Mouse (Mus musculus): ENCODE data around the gene Cdk4. TPM values are rescaled to one million over a fixed set of nuclear protein-coding genes. Genes with fewer than 3 reads are reported as not detected.
A peak's percentile ranks its signal among the peaks of the same experiment; 100 is the strongest.

The Cdk4 gene
- polyA plus RNA-seq, 1 experiment from 2014 or later, result 209 TPM

DNA sequence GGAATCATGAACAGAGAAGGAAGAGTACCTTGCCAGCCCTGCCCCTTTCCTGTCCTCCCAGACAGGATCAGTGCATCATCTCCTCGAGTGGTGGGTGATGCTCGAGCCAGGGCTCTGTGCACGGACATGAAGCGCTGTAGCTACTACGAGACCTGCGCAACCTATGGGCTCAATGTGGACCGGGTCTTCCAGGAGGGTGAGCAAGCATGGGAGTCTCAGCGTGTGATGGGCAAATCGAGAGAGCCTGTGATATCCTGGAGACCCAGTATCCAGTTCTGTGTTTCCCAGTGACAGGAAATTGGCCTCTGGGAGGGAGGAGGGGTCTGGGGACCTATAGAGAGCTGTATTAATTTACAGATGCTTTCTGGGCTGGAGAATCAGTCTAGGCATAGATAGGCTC, 21.7 kb downstream of the Cdk4 start:
- Histone ChIP-seq H3K4me3 (ENCODE audit: low read depth, low read length) (no peak overlapping the region), H3K4me2 (ENCODE audit: low read depth, low read length) (no peak overlapping the region), H3K27me3 (ENCODE audit: insufficient read depth, low read length) (0 out of 2 replicates have a peak, but pooled peaks cover under 1% of the 10 kb centered on the region), H3K9ac (replicated peaks) (no peak overlapping the region), H3K36me3 (replicated peaks; ENCODE audit: insufficient read depth, low read length) (no peaks in the 10 kb centered on the region), H3K4me1 (ENCODE audit: insufficient read depth) (peaks cover 14% of the 10 kb centered on the region), H3K9me3 (ENCODE audit: low read length) (no peaks in the 10 kb centered on the region), H3K27ac (ENCODE audit: low read depth) (no peak overlapping the region)
- DNase-seq (no peak), ATAC-seq (no peak)
- 90% methylated on average over 9 of the region's 9 CpGs for WGBS (ENCODE audit: insufficient replicate concordance)
- TF ChIP-seq EP300 (IDR thresholded peaks at IDR 0.05; ENCODE audit: low read depth), result no peak
- no peak for TF ChIP-seq CTCF (IDR thresholded peaks at IDR 0.05; ENCODE audit: low read depth)

- H3K27me3 ChIP-seq (ENCODE audit: insufficient read depth, low read length), result peaks cover 6% of the 10 kb centered on the region
- ATAC-seq (no peak), DNase-seq (no peak)
- H3K27ac ChIP-seq (ENCODE audit: low read depth), result no peak overlapping the region
- TF ChIP-seq CTCF (IDR thresholded peaks at IDR 0.05; ENCODE audit: low read depth) (no peak), EP300 (IDR thresholded peaks at IDR 0.05; ENCODE audit: low read depth) (no peak)
- 81% methylated on average over 6 of the region's 6 CpGs for WGBS (ENCODE audit: insufficient replicate concordance)
- no peak overlapping the region for H3K4me2 ChIP-seq (ENCODE audit: low read depth, low read length)
- no peaks in the 10 kb centered on the region for H3K36me3 ChIP-seq (replicated peaks; ENCODE audit: insufficient read depth, low read length)
- H3K4me1 ChIP-seq (ENCODE audit: insufficient read depth), result peaks cover 12% of the 10 kb centered on the region
- H3K9ac ChIP-seq (replicated peaks), result no peak overlapping the region
- H3K4me3 ChIP-seq (ENCODE audit: low read depth, low read length), result no peak overlapping the region
- H3K9me3 ChIP-seq (ENCODE audit: low read length), result no peaks in the 10 kb centered on the region
These were observed 22.3 kb downstream of the Cdk4 start for GRCm38 (mm10) chr10:127085633-127086032.

GRCm38 (mm10) chr10:127090560-127091411, 27.5 kb downstream of the Cdk4 start:
- DNase-seq, result peak; percentile 56
- Histone ChIP-seq H3K27ac (ENCODE audit: low read depth) (no peak overlapping the region), H3K9ac (replicated peaks) (no peak overlapping the region), H3K36me3 (replicated peaks; ENCODE audit: insufficient read depth, low read length) (peaks cover 10% of the 10 kb centered on the region; the same call in 1 of the 2 replicates), H3K9me3 (ENCODE audit: low read length) (no peaks in the 10 kb centered on the region), H3K4me2 (ENCODE audit: low read depth, low read length) (no peak overlapping the region), H3K4me3 (ENCODE audit: low read depth, low read length) (no peak overlapping the region), H3K27me3 (ENCODE audit: insufficient read depth, low read length) (peaks cover 19% of the 10 kb centered on the region), H3K4me1 (ENCODE audit: insufficient read depth) (peaks cover 15% of the 10 kb centered on the region)
- no peak for TF ChIP-seq CTCF (IDR thresholded peaks at IDR 0.05; ENCODE audit: low read depth)
- no peak for TF ChIP-seq EP300 (IDR thresholded peaks at IDR 0.05; ENCODE audit: low read depth)
- 0 out of 2 replicates have a peak, but pooled peaks have one; percentile 11 for ATAC-seq
- 60% methylated on average over 56 of the region's 57 CpGs for WGBS (ENCODE audit: insufficient replicate concordance)

DNA sequence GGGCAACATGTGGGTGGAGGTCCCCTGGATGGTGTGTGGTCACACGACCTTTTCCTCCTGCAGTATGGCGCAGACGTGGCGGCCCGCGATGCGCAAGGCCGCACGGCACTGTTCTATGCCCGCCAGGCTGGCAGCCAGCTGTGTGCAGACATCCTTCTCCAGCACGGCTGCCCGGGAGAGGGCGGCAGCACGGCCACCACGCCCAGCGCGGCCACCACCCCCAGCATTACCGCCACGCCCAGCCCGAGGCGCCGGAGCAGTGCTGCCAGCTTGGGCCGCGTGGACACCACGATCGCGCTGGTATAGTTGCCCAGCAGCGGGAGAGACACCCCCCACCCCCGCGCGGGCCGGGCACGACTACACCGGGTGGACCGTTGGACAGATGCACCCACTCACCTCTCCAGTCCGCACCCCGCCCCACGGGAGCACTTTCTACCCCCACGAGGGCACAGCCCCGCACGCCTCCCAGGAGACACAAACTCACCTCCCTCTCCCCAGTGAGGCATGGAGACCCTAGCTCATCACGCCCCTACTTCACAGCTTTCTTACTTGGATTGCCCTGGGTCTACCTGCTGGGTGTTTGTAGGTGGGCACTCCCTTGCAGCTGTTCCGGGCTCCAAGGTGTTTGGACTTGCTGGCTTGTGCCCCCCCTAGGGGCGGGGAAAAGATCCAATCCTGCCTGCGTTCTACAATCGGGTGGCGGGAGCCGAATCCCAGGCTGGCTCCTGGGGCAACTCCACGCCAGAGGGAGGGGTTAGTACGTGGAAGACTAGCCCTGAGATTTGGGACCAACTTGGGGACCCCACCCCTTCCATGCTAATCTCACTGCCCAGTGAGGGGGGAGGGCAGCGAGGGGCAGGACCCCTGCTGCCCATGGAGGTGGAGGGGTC, 28.4 kb downstream of the Cdk4 start:
- no peak for DNase-seq
- H3K9ac ChIP-seq (replicated peaks), result no peak overlapping the region
- H3K9me3 ChIP-seq (ENCODE audit: low read length), result no peaks in the 10 kb centered on the region
- ATAC-seq, result peak; percentile 10; the same call in 1 of the 2 replicates
- H3K27ac ChIP-seq (ENCODE audit: low read depth), result no peak overlapping the region
- TF ChIP-seq CTCF (IDR thresholded peaks at IDR 0.05; ENCODE audit: low read depth), result no peak
- TF ChIP-seq EP300 (IDR thresholded peaks at IDR 0.05; ENCODE audit: low read depth), result no peak
- H3K4me2 ChIP-seq (ENCODE audit: low read depth, low read length), result no peak overlapping the region
- peaks cover 19% of the 10 kb centered on the region for H3K27me3 ChIP-seq (ENCODE audit: insufficient read depth, low read length)
- peaks cover 15% of the 10 kb centered on the region for H3K4me1 ChIP-seq (ENCODE audit: insufficient read depth)
- 63% methylated on average over 47 of the region's 51 CpGs for WGBS (ENCODE audit: insufficient replicate concordance)
- H3K36me3 ChIP-seq (replicated peaks; ENCODE audit: insufficient read depth, low read length), result peaks cover 19% of the 10 kb centered on the region; the same call in 1 of the 2 replicates
- H3K4me3 ChIP-seq (ENCODE audit: low read depth, low read length), result no peak overlapping the region

GRCm38 (mm10) chr10:127092742-127093141, 29.4 kb downstream of the Cdk4 start:
- ATAC-seq, result no peak
- no peak for DNase-seq
- Histone ChIP-seq H3K4me3 (ENCODE audit: low read depth, low read length) (no peak overlapping the region), H3K9ac (replicated peaks) (no peak overlapping the region), H3K9me3 (ENCODE audit: low read length) (no peaks in the 10 kb centered on the region), H3K27ac (ENCODE audit: low read depth) (no peak overlapping the region), H3K27me3 (ENCODE audit: insufficient read depth, low read length) (peaks cover 19% of the 10 kb centered on the region), H3K36me3 (replicated peaks; ENCODE audit: insufficient read depth, low read length) (peaks cover 29% of the 10 kb centered on the region), H3K4me1 (ENCODE audit: insufficient read depth) (peaks cover 15% of the 10 kb centered on the region), H3K4me2 (ENCODE audit: low read depth, low read length) (no peak overlapping the region)
- 43% methylated on average over 4 of the region's 4 CpGs for WGBS (ENCODE audit: insufficient replicate concordance)
- TF ChIP-seq CTCF (IDR thresholded peaks at IDR 0.05; ENCODE audit: low read depth), result no peak
- no peak for TF ChIP-seq EP300 (IDR thresholded peaks at IDR 0.05; ENCODE audit: low read depth)

DNA sequence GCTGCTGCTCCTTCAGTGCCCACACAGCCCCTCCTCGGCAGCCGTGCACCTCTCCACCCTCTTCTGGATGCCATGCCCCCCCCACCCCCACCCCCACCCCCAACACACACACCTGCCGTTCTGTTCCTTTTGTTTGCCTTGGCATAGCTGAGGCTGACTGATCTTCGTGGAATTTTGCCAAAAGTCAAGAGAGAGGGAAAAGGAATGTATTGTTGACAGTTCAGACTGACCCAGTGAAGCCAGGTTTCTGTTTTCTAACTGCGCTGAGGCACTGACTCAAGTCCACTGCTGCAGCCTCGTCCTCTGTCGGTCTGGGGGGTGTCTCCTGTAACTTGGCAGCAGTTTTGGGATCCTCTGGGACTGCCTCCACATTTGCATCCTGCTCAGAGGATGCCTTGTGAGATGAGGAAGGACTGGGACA, 31.1 kb downstream of the Cdk4 start:
- Histone ChIP-seq H3K27ac (ENCODE audit: low read depth) (no peak overlapping the region), H3K4me1 (ENCODE audit: insufficient read depth) (peaks cover 15% of the 10 kb centered on the region), H3K9me3 (ENCODE audit: low read length) (no peaks in the 10 kb centered on the region), H3K27me3 (ENCODE audit: insufficient read depth, low read length) (peaks cover 19% of the 10 kb centered on the region), H3K9ac (replicated peaks) (no peak overlapping the region), H3K36me3 (replicated peaks; ENCODE audit: insufficient read depth, low read length) (peaks cover 45% of the 10 kb centered on the region), H3K4me2 (ENCODE audit: low read depth, low read length) (no peak overlapping the region), H3K4me3 (ENCODE audit: low read depth, low read length) (no peak overlapping the region)
- TF ChIP-seq EP300 (IDR thresholded peaks at IDR 0.05; ENCODE audit: low read depth) (no peak), CTCF (IDR thresholded peaks at IDR 0.05; ENCODE audit: low read depth) (no peak)
- 60% methylated on average over 7 of the region's 7 CpGs for WGBS (ENCODE audit: insufficient replicate concordance)
- peak; percentile 29 for ATAC-seq
- no peak for DNase-seq

Data from liver, postnatal 0 days (tissue).